Mouse (Mus musculus) lung, postnatal 25 days (tissue): ENCODE measurements at regions not wholly inside any gene's neighbourhood (a gene's known extent, or its start where the extent isn't known, plus 50 kb on each side); places are given as distances from the start of the nearest gene placed in this dataset.

ENCODE experiments used
- DNase-seq: peaks from one replicate; pipeline ENCODE4 v3.0.0; 2022; ENCODE audit warnings: low spot score

- DNase-seq = no peak
These were observed 224.7 kb upstream of the Fam241a start for GRCm38 (mm10) chr3:128120647-128121440.

DNA sequence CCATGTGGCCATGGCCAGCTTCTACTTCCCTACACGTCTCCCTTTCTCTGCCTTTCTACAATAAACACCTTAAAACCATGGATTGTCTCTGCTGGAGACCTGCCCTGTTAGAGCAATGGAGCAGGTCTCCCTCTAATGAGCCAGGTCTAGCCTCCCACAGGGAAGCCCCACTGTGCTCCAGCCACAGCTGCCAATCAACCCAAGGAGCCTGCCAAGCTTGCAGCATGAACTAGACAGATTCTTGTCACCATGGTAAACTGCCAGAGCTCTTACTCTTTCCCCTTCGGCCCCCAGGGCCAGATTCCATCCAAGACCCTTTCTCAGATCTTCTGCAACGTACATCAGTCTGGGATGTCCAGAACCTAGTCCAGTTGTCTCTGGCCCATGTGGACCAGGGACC is 217.1 kb upstream of the Fam241a start:
- DNase-seq = no peak

DNA sequence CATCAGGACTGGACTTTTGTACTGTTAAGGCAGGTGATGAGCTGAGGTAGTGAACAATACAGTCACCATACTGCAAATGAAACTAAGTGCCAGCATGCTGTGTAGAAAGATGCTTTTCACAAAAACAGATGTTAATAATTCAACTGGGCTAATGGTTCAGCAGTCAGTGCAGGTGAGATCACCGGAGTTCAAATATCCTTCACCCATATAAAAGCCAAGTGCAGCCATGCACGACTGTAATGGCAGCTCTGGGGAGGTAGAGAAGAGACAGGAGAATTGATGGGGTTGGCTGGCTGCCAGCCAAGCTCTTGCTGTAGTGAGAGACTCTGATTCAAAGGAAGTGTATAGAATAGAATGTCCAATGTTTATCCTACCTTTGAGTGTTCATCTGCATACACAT is 214.3 kb upstream of the Fam241a start:
- DNase-seq = no peak

GRCm38 (mm10) chr3:128104516-128104915 is 208.4 kb upstream of the Fam241a start:
- no peak for DNase-seq

DNA sequence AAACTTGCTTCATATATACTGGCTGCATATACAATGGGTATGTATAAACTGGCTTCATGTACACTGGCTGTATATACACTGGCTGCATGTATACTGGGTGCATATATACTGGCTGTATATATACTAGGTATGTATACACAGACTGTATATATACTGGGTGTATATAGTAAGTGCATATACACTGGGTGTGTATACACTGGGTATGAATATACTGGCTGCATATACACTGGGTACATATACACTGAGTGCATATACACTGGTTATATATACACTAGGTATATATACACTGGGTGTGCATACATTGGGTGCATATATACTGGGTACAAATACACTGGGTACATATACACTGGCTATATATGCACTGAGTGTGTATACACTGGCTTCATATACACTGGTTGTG is 196.9 kb upstream of the Fam241a start:
- DNase-seq = no peak

GRCm38 (mm10) chr3:128088207-128088606 is 192.1 kb upstream of the Fam241a start:
- DNase-seq = peak; percentile 13

- DNase-seq = no peak
These were observed 191.0 kb upstream of the Fam241a start for GRCm38 (mm10) chr3:128087163-128087562.

DNA sequence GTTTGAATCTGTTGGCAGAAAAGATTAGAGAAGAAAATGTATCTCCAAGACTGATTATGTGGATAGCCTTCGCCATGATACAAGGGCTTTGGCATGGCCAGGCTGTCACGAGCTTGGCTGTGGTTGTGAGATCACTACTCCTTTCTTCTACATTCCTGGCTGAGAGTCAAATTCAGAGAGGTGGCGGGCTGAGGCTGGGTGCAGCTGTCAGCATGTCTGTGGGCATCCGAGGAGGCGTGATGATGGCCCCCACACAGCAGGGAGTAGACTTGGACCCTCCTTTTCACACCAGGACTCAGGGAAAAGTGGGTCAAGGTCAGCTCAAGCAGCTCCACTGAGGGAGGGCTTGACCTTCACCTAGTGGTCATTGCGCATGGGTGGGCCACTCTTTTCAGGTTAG is 186.3 kb upstream of the Fam241a start:
- no peak for DNase-seq

DNA sequence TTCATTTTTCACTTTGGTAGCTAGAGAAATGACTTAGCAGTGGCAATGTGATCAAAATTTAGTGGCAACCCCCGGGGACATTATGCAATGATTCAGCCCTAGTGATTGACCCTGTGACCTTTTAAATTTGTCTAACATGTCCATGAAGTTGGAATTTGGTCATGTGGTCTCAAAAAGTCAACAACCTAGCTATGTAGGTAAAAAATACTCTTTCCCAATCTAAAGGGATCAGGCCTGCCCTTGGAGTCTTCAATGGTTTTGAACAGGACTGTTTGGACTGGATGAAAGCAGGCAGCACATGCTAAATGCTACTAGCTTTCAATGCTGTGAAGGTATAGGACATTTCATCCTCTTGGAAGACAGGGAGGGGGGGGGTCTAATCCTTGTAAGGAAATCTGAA is 185.3 kb upstream of the Fam241a start:
- no peak for DNase-seq

GRCm38 (mm10) chr3:128067861-128068260 is 171.7 kb upstream of the Fam241a start:
- no peak for DNase-seq

DNA sequence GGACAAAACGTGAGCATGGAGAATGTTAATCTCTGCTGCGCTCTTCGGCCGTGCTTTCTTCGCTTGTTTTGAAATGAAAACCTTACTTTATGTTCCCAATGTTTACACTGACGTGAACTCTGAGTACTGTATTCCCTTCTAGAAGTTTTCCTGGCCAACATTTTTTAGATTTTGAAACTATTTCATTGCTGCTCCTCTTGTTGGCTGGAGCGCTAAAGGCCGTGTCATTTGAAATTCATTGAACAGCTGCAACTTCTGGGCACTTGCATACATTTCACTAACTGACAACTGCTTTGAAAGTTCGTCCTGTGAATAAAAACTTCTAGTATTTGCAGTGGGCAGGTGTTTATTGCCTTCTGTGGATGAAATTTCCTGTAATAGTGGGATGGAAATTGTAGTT is 157.9 kb upstream of the Fam241a start:
- DNase-seq = no peak

GRCm38 (mm10) chr3:128043709-128044108 is 147.6 kb upstream of the Fam241a start:
- DNase-seq = no peak

GRCm38 (mm10) chr3:128040407-128041115 is 144.4 kb upstream of the Fam241a start:
- DNase-seq = no peak

DNA sequence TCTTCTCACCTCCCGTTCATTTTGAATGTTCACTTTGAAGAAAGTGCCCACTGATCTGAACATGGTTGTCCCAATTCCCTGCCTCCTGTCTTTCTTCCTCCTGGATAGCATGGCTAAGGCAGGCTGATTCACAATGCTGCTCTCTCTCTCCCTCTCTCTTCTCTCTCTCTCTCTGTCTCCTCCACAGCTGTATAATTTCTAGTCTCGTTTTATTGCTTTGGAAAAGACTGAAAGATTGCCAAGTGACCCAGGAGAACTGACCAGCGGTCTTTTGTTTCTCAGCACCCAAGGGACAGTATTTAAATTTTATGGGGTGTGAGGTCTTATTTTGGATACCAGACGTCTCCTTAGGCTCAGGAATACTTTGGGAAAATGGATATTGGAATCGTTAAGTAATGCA is 143.1 kb upstream of the Fam241a start:
- no peak for DNase-seq

- no peak for DNase-seq
These were observed 140.4 kb upstream of the Fam241a start for GRCm38 (mm10) chr3:128036538-128036937.

DNA sequence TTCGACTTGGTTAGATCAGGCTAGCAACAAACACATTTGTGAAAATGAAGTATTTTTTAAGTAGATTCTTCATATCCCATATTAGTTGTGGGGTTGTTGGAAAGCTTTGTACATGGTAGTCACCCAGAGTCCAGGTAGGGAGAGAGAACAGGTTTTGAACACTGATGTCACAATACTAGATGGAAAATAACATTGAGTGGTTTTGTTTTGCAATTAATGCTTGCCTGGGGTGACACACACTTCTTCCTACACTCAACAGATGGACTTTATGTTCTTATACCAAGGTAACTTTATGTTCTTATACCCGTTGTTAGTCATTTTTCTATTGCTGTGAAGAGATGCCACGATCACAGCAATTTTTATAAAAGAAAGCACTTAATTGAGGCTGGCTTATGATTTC is 134.2 kb upstream of the Fam241a start:
- no peak for DNase-seq

- no peak for DNase-seq
These were observed 133.4 kb upstream of the Fam241a start for GRCm38 (mm10) chr3:128029565-128029915.

- DNase-seq = no peak
These were observed 132.9 kb upstream of the Fam241a start for GRCm38 (mm10) chr3:128028856-128029564.

DNA sequence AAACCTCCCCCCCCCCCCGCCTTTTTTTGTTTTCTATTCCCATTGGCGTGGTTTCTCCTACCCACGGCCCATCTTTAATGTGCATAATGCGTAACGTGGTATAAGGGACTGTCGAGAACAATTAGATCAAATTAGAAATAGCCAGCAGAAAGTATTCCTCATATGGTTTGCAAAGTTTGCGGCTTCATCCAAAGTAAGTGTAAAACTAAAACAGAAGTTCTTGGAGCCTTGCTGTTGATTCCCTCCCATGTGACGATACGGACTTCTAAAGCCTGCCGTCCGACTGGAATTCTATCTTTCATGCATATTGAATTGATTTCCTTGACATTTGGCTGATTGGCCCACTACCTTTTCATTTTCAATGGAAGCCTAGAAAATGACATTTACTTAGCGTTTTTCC is 128.7 kb upstream of the Fam241a start:
- no peak for DNase-seq

DNA sequence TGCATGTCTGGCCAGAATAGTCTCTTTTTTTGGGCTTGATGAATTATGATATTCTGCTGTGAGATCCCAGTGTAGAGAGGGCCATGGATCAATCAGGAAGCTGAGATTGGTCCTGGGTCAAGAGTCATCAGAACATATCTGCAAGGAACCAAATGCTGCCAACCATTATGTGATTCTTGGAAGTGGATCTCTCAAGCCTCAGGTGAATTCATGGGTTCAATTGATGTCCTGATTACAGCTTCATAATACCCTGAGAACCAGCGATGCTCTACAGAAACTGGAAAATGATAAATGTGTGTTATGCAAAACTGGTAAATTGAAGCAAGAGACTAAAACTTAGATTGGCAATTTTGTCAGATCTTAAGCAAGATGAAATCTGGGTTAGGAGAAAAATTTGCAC is 118.8 kb upstream of the Fam241a start:
- no peak for DNase-seq

GRCm38 (mm10) chr3:128002905-128003641 is 106.9 kb upstream of the Fam241a start:
- no peak for DNase-seq

DNA sequence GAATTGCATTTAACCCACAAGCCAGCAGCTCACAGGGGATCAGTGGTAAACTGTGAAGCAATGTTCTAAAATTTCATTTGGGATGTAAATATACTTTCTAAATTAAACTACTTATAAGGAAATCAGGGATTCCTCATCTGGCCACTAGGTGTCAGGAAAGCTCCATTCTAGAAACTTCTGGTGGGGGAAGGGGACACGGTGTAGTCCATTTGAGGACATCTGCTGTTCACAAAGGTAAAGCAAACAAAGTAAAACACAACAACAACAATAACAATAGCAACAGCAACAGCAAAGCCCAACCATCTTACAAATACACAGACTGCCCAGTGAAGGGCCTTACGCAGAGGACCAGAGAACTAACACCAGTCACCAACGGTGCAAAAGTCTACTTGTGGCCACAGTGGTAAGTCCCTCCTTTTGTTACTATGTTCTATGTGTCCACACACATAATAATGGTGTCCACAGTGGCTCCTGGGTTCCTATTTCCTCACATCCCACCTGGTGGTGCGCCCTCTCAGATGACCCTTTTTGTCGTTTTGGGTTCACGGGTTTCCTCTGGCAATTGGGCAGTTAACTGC is 105.9 kb upstream of the Fam241a start:
- peak; percentile 2 for DNase-seq
